Mouse (Mus musculus): ENCODE results near the gene Mical2.

- TF ChIP-seq CTCF (IDR thresholded peaks at IDR 0.05; ENCODE audit: borderline replicate concordance, extremely low read depth, insufficient read depth, insufficient read length), result no peak
- no peak for TF ChIP-seq POLR2A (IDR thresholded peaks at IDR 0.05; ENCODE audit: borderline replicate concordance, extremely low read depth, insufficient read depth, insufficient read length, poor library complexity, severe bottlenecking)
Observed at GRCm38 (mm10) chr7:112417598-112417997, 191.9 kb downstream of the Mical2 start.

Data from brain, embryonic 14.5 days (tissue).